Mouse (Mus musculus): ENCODE results near the gene Irgm2. TPM values are rescaled to one million over a fixed set of nuclear protein-coding genes. Genes with fewer than 3 reads are reported as not detected.
A peak's percentile ranks its signal among the peaks of the same experiment; 100 is the strongest.
"Not testable (repeated sequence)": the region's sequence is repeated elsewhere in the genome, so short reads cannot be mapped to it uniquely, and the experiment has no call there.

Gene Irgm2
- 2.3 and 2.4 TPM in 2 replicates for polyA plus RNA-seq (2015; fragmentation: Nextera tagmentation; extraction: Ambion mirVana)

- H3K9me3 ChIP-seq, H3K27me3 ChIP-seq, H3K36me3 ChIP-seq, H3K4me1 ChIP-seq: not testable (repeated sequence)
- ATAC-seq (ENCODE audit: borderline replicate concordance, extremely low read depth, low FRiP score, low TSS enrichment) = peak; percentile 88
- 9% methylated on average over 14 of the region's 15 CpGs for WGBS
- Histone ChIP-seq H3K27ac (peak within 1 kb of the TSS; percentile 63), H3K9ac (peak within 1 kb of the TSS; percentile 53), H3K4me2 (peak within 1 kb of the TSS; percentile 68), H3K4me3 (peak within 1 kb of the TSS; percentile 72)
Measured at GRCm38 (mm10) chr11:58199229-58200037, at the start of gene Irgm2, which contains the start of gene Igtp. TSS of gene Irgm2 (plus strand) at chr11:58199618. TSS of gene Igtp (plus strand) at chr11:58199556.

- ATAC-seq (ENCODE audit: borderline replicate concordance, extremely low read depth, low FRiP score, low TSS enrichment) = no peak
- H3K27ac ChIP-seq = no peak overlapping the region
- H3K9me3 ChIP-seq = no peaks in the 10 kb centered on the region
- no peaks in the 10 kb centered on the region for H3K27me3 ChIP-seq
- no peak overlapping the region for H3K9ac ChIP-seq
- no peak overlapping the region for H3K4me2 ChIP-seq
- H3K4me1 ChIP-seq = no peaks in the 10 kb centered on the region
- H3K4me3 ChIP-seq = no peak overlapping the region
- WGBS = 78% methylated on average over 9 of the region's 9 CpGs
- H3K36me3 ChIP-seq = peaks cover 75% of the 10 kb centered on the region
Measured at GRCm38 (mm10) chr11:58155458-58155857, 44.0 kb upstream of the Irgm2 start.

- no peak overlapping the region for H3K9ac ChIP-seq
- no peaks in the 10 kb centered on the region for H3K4me1 ChIP-seq
- 67% methylated on average over 3 of the region's 3 CpGs for WGBS
- ATAC-seq (ENCODE audit: borderline replicate concordance, extremely low read depth, low FRiP score, low TSS enrichment) = no peak
- H3K27ac ChIP-seq = no peak overlapping the region
- H3K4me2 ChIP-seq = no peak overlapping the region
- H3K9me3 ChIP-seq = no peaks in the 10 kb centered on the region
- H3K4me3 ChIP-seq = no peak overlapping the region
- peaks cover 73% of the 10 kb centered on the region for H3K36me3 ChIP-seq
- H3K27me3 ChIP-seq = no peaks in the 10 kb centered on the region
Measured at GRCm38 (mm10) chr11:58156871-58157270, 42.5 kb upstream of the Irgm2 start.

- WGBS = 93% methylated on average over 2 of the region's 2 CpGs
- Histone ChIP-seq H3K36me3 (peaks cover 44% of the 10 kb centered on the region), H3K4me1 (peaks cover 10% of the 10 kb centered on the region; the same call in 1 of the 2 replicates), H3K9me3 (no peaks in the 10 kb centered on the region), H3K4me3 (no peak overlapping the region), H3K9ac (no peak overlapping the region), H3K27ac (no peak overlapping the region), H3K27me3 (no peaks in the 10 kb centered on the region), H3K4me2 (no peak overlapping the region)
- ATAC-seq (ENCODE audit: borderline replicate concordance, extremely low read depth, low FRiP score, low TSS enrichment) = no peak
Measured at GRCm38 (mm10) chr11:58165072-58165471, 34.3 kb upstream of the Irgm2 start.

- 1% methylated on average over 8 of the region's 8 CpGs for whole genome bisulfite sequencing
Measured at GRCm38 (mm10) chr11:58167822-58168166, 31.6 kb upstream of the Irgm2 start.

GRCm38 (mm10) chr11:58168167-58168915 lies 31.1 kb upstream of the Irgm2 start, which contains the start of gene Gemin5:
TSS of gene Gemin5 (minus strand) at chr11:58168539.
- peak within 1 kb of the TSS; percentile 84 for H3K4me2 ChIP-seq
- peak within 1 kb of the TSS; percentile 98 for H3K4me3 ChIP-seq
- ATAC-seq (ENCODE audit: borderline replicate concordance, extremely low read depth, low FRiP score, low TSS enrichment) = peak; percentile 88
- H3K27me3 ChIP-seq = no peaks in the 10 kb centered on the region
- H3K4me1 ChIP-seq = peaks cover 22% of the 10 kb centered on the region
- peaks cover 27% of the 10 kb centered on the region for H3K36me3 ChIP-seq
- H3K9me3 ChIP-seq = no peaks in the 10 kb centered on the region
- H3K9ac ChIP-seq = peak within 1 kb of the TSS; percentile 81
- under 1% methylated on average over 68 of the region's 71 CpGs for WGBS
- peak within 1 kb of the TSS; percentile 73 for H3K27ac ChIP-seq

More at GRCm38 (mm10) chr11:58167822-58168166, 31.6 kb upstream of the Irgm2 start:
- peak overlapping the region; percentile 73; the same call in 1 of the 2 replicates for H3K27ac ChIP-seq
- peaks cover 28% of the 10 kb centered on the region for H3K36me3 ChIP-seq
- ATAC-seq (ENCODE audit: borderline replicate concordance, extremely low read depth, low FRiP score, low TSS enrichment) = no peak
- H3K9me3 ChIP-seq = no peaks in the 10 kb centered on the region
- H3K27me3 ChIP-seq = no peaks in the 10 kb centered on the region
- peak overlapping the region; percentile 81 for H3K9ac ChIP-seq
- peak overlapping the region; percentile 98 for H3K4me3 ChIP-seq
- peak overlapping the region; percentile 84 for H3K4me2 ChIP-seq
- H3K4me1 ChIP-seq = peaks cover 21% of the 10 kb centered on the region

GRCm38 (mm10) chr11:58169666-58170065 lies 29.8 kb upstream of the Irgm2 start:
- Histone ChIP-seq H3K27ac (no peak overlapping the region), H3K4me3 (no peak overlapping the region), H3K27me3 (no peaks in the 10 kb centered on the region), H3K9ac (no peak overlapping the region), H3K9me3 (no peaks in the 10 kb centered on the region), H3K4me1 (peaks cover 22% of the 10 kb centered on the region), H3K4me2 (no peak overlapping the region), H3K36me3 (peaks cover 28% of the 10 kb centered on the region)
- ATAC-seq (ENCODE audit: borderline replicate concordance, extremely low read depth, low FRiP score, low TSS enrichment) = no peak
- 49% methylated on average over 4 of the region's 4 CpGs for WGBS

- peak; percentile 75 for ATAC-seq (ENCODE audit: borderline replicate concordance, extremely low read depth, low FRiP score, low TSS enrichment)
- Histone ChIP-seq H3K9ac (peak within 1 kb of the TSS; percentile 77), H3K4me2 (peak within 1 kb of the TSS; percentile 61), H3K4me3 (peak within 1 kb of the TSS; percentile 85), H3K36me3 (peaks cover 33% of the 10 kb centered on the region), H3K27me3 (no peaks in the 10 kb centered on the region), H3K9me3 (no peaks in the 10 kb centered on the region), H3K27ac (peak within 1 kb of the TSS; percentile 41), H3K4me1 (peaks cover 22% of the 10 kb centered on the region)
- WGBS = under 1% methylated on average over 34 of the region's 34 CpGs
Measured at GRCm38 (mm10) chr11:58171459-58172091, 27.8 kb upstream of the Irgm2 start, which contains the start of gene Mrpl22. TSS of gene Mrpl22 (plus strand) at chr11:58171661.

- no peak overlapping the region for H3K9ac ChIP-seq
- H3K9me3 ChIP-seq = no peaks in the 10 kb centered on the region
- no peaks in the 10 kb centered on the region for H3K27me3 ChIP-seq
- no peak overlapping the region for H3K4me3 ChIP-seq
- no peaks in the 10 kb centered on the region for H3K4me1 ChIP-seq
- H3K27ac ChIP-seq = no peak overlapping the region
- 25% methylated on average over 3 of the region's 3 CpGs for WGBS
- 0 out of 2 replicates have a peak, but pooled peaks have one; percentile 35 for ATAC-seq (ENCODE audit: borderline replicate concordance, extremely low read depth, low FRiP score, low TSS enrichment)
- H3K36me3 ChIP-seq = peaks cover 41% of the 10 kb centered on the region
- no peak overlapping the region for H3K4me2 ChIP-seq
Measured at GRCm38 (mm10) chr11:58179563-58179962, 19.9 kb upstream of the Irgm2 start.

GRCm38 (mm10) chr11:58179986-58180385 lies 19.4 kb upstream of the Irgm2 start:
- H3K4me2 ChIP-seq; H3K9me3 ChIP-seq; H3K4me1 ChIP-seq; H3K9ac ChIP-seq; H3K27ac ChIP-seq; H3K27me3 ChIP-seq; ATAC-seq (ENCODE audit: borderline replicate concordance, extremely low read depth, low FRiP score, low TSS enrichment); H3K4me3 ChIP-seq: not testable (repeated sequence)
- H3K36me3 ChIP-seq = peaks cover 38% of the 10 kb centered on the region
- 89% methylated on average over 6 of the region's 6 CpGs for WGBS

GRCm38 (mm10) chr11:58180756-58181155 lies 18.7 kb upstream of the Irgm2 start:
- no peaks in the 10 kb centered on the region for H3K27me3 ChIP-seq
- H3K9ac ChIP-seq = no peak overlapping the region
- no peaks in the 10 kb centered on the region for H3K4me1 ChIP-seq
- H3K4me3 ChIP-seq = no peak overlapping the region
- H3K9me3 ChIP-seq = no peaks in the 10 kb centered on the region
- H3K27ac ChIP-seq = no peak overlapping the region
- H3K36me3 ChIP-seq = peaks cover 30% of the 10 kb centered on the region
- no peak for ATAC-seq (ENCODE audit: borderline replicate concordance, extremely low read depth, low FRiP score, low TSS enrichment)
- 84% methylated on average over 7 of the region's 7 CpGs for WGBS
- H3K4me2 ChIP-seq = no peak overlapping the region

All from lung, embryonic 15.5 days (tissue).